Mouse (Mus musculus) ES-E14 (cell line): ENCODE results near the gene Ccs.

ENCODE experiments used
- CHD2 ChIP-seq: IDR thresholded peaks from 2 replicates; pipeline ENCODE4 v1.6.1; 2014; ENCODE audit warnings: mild to moderate bottlenecking, low read depth, low read length, inconsistent platforms
- HCFC1 ChIP-seq: IDR thresholded peaks from 2 replicates; pipeline ENCODE4 v1.6.1; 2012; ENCODE audit warnings: low read length, inconsistent platforms, borderline replicate concordance; ENCODE audit not compliant: insufficient read depth
- MAFK ChIP-seq: IDR thresholded peaks from 2 replicates; pipeline ENCODE4 v1.6.1; 2014; ENCODE audit warnings: mild to moderate bottlenecking, low read depth, low read length, inconsistent platforms; ENCODE audit not compliant: insufficient read depth
- ZC3H11A ChIP-seq: IDR thresholded peaks from 2 replicates; pipeline ENCODE4 v1.6.1; 2012; ENCODE audit warnings: low read depth, mild to moderate bottlenecking, inconsistent platforms, low read length, borderline replicate concordance
- ZNF384 ChIP-seq: IDR thresholded peaks from 2 replicates; pipeline ENCODE4 v1.6.1; 2012; ENCODE audit warnings: low read depth, low read length, inconsistent platforms

DNA sequence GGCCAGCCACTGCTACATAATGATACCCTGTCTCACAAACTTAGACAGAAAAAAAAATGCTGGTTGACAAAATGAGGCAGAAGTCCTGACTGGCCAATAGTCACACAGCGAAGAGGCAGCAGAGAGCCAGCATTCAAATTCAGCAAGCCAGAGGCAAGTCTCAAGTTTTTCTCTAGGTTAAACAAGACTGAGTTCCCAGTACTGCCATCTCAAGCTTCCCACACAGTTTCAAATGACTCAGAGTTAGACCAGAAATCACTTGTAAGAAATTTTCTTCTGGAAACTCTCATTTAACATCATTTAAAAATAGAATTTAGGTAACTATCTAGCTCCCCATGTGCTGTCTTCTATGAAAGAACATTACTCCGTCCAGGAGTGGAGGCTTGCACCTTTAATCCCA, 41.3 kb downstream of the Ccs start:
- TF ChIP-seq CHD2 (no peak), ZC3H11A (no peak), MAFK (no peak), HCFC1 (no peak), ZNF384 (no peak)
